Mouse (Mus musculus): ENCODE data around the gene Tmtc3. TPM values are rescaled to one million over a fixed set of nuclear protein-coding genes. Genes with fewer than 3 reads are reported as not detected.

The Tmtc3 gene
- 13.9 and 15.6 TPM in 2 replicates for polyA plus RNA-seq (2015; fragmentation: Nextera tagmentation; extraction: Ambion mirVana)

DNA sequence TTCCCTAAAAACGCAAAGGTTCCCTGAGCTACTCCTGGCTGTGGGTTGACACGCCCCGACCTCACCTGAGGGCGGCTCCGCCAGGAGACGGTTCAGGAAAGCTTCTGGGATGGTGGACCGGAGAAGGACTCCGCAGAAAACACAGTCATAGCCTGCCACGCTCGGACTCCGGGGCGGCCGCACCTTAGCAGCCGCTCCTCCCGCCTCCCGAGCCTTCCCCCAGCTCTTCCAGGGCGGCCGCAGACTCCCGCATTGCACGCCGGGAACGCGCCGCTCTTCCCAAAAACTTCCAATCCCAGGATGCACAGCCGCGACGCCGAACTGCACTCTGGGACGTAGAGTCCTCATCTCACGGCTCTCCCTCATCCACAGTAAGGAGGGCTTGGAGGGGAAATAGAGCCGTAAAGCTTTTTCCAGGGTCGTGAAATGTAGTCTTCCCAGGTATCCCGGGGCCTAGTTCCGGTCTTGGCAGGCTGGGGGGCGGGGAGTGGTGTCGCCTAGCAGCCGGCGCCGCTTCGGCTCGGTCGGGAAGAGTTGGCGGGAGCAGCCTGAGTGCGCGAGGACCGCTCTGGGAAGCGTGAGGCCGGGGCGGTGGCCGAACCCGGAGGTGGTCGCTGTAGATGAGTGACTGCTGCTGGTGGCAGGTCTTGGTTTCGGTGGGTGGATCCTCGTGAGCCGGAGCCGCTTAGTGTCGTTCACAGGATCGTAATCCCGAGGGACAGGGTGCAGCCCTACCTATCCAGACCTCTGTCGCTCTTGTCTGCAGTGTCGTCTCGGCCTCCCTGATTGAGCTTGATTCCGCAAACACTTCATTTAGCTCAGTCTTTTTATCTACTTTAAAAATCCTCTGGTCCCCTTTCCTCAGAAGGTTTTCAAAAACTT is at the start of gene Tmtc3, which contains the start of gene Cep290:
Gene Tmtc3 (minus strand): TSS at position 254 of the 882 bp plus-strand sequence.
Gene Cep290 (plus strand): TSS at position 462 of the 882 bp plus-strand sequence.
- DNase-seq (ENCODE audit: low spot score) (peak; percentile 100), ATAC-seq (replicated peaks; ENCODE audit: low FRiP score, low read depth) (peak; percentile 100)
- peak within 1 kb of the TSS; percentile 83 for H3K27ac ChIP-seq
- WGBS, result under 1% methylated on average over 63 of the region's 63 CpGs
- H3K4me2 ChIP-seq (ENCODE audit: low read length), result peak within 1 kb of the TSS; percentile 78
- no peaks in the 10 kb centered on the region for H3K9me3 ChIP-seq (replicated peaks; ENCODE audit: low read length)
- H3K27me3 ChIP-seq (ENCODE audit: insufficient read depth, low read length), result no peaks in the 10 kb centered on the region
- no peaks in the 10 kb centered on the region for H3K4me1 ChIP-seq (replicated peaks; ENCODE audit: insufficient read depth, low read length)
- H3K36me3 ChIP-seq (ENCODE audit: insufficient read depth, low read length), result no peaks in the 10 kb centered on the region
- peak within 1 kb of the TSS; percentile 88 for H3K4me3 ChIP-seq (replicated peaks; ENCODE audit: low read depth, low read length)
- H3K9ac ChIP-seq (ENCODE audit: low read depth, low read length), result peak within 1 kb of the TSS; percentile 88
- no peak for TF ChIP-seq CTCF (IDR thresholded peaks at IDR 0.05; ENCODE audit: low read depth)

DNA sequence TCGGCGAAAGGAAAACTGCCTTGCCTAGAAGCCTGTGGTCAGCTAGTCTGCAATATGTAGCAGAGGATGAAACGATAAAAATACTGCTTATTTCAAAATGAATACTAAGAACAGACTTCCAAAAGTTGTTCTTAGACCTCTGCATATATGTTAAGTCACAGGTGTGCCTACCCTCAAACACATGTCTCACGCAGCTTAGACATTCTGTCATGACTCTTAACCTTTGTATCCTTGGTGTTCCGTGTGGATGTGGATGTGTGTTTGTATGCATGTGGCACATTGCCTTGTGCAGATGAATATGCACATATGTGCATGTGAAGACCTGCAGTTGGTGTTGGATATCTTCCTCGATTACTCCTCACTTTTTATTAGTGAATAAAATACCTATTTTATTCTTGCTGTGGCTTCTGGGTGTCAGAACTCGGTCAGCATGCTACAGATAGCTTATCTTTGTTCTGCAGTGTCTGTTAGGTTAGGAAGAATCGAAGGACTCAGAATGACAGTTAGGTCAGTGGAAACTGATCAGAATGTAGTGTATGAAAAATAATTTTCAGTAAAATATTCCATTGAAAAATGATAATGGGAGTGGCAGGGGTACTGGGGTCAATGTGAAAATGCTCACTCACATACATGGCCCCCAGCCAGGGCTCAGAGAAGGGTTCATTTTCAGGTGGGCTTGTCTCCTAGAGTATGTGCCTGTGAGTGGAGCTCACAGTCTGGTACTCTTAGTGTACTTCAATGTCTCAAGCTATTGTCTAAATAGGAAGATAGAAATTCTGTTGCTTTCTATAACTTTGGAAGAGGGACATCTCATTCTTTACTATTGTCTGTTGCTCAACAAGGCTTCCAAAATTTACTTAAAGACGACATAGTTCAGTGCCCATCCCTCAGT is 37.6 kb upstream of the Tmtc3 start:
- no peaks in the 10 kb centered on the region for H3K27me3 ChIP-seq (ENCODE audit: insufficient read depth, low read length)

DNA sequence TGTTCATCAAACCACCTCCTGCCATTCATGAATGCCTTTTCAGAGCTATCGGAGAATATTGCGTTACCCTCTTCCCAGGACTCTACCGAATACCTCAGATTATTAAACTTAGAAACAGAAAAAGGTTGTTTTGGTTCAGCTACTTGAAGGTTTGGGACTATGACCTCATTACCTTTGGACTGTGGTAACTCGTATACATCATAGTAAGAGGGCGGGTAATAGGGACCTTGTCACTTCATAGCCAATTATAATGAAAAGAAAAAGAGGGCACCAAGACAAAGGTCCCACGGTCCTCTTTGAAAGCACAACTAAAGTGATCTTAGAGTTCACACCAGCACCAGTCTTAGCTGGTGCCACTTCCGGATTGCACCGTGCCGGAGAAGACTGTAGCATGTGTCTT is 35.2 kb upstream of the Tmtc3 start:
- no peak for DNase-seq (ENCODE audit: low spot score)
- Histone ChIP-seq H3K4me1 (replicated peaks; ENCODE audit: insufficient read depth, low read length) (no peaks in the 10 kb centered on the region), H3K36me3 (ENCODE audit: insufficient read depth, low read length) (no peaks in the 10 kb centered on the region), H3K27me3 (ENCODE audit: insufficient read depth, low read length) (no peaks in the 10 kb centered on the region), H3K4me3 (replicated peaks; ENCODE audit: low read depth, low read length) (no peak overlapping the region), H3K27ac (no peak overlapping the region), H3K9ac (ENCODE audit: low read depth, low read length) (no peak overlapping the region), H3K9me3 (replicated peaks; ENCODE audit: low read length) (no peaks in the 10 kb centered on the region), H3K4me2 (ENCODE audit: low read length) (no peak overlapping the region)
- TF ChIP-seq CTCF (IDR thresholded peaks at IDR 0.05; ENCODE audit: low read depth), result no peak
- peak; percentile 59; the same call in 1 of the 2 replicates for ATAC-seq (replicated peaks; ENCODE audit: low FRiP score, low read depth)
- 87% methylated on average over 9 of the region's 9 CpGs for WGBS

More for the DNA sequence above, 37.6 kb upstream of the Tmtc3 start:
- 91% methylated on average over 9 of the region's 9 CpGs for WGBS
- Histone ChIP-seq H3K36me3 (ENCODE audit: insufficient read depth, low read length) (no peaks in the 10 kb centered on the region), H3K4me2 (ENCODE audit: low read length) (no peak overlapping the region), H3K4me3 (replicated peaks; ENCODE audit: low read depth, low read length) (no peak overlapping the region), H3K9me3 (replicated peaks; ENCODE audit: low read length) (no peaks in the 10 kb centered on the region), H3K4me1 (replicated peaks; ENCODE audit: insufficient read depth, low read length) (no peaks in the 10 kb centered on the region), H3K27ac (no peak overlapping the region), H3K9ac (ENCODE audit: low read depth, low read length) (no peak overlapping the region)
- TF ChIP-seq CTCF (IDR thresholded peaks at IDR 0.05; ENCODE audit: low read depth), result no peak
- ATAC-seq (replicated peaks; ENCODE audit: low FRiP score, low read depth), result no peak
- no peak for DNase-seq (ENCODE audit: low spot score)

DNA sequence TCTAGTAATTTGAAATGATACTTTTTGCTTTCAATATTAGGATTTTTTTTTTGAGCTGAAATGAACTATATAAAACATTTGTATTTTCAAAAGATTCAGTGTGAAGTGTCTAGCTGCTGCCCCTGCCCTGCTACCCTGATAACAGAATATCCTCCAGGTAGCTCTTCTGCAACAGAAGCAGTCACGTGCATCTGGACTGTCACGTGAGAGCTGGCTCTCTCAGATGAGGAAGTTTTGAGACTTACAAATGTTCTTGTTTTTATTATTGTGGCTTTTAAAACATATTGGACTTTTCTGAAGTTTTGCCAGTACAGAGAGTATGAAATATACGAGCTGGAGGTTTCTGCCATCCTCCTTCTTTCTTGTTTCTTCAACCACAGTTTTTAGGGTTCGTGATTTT is 34.5 kb upstream of the Tmtc3 start:
- H3K4me2 ChIP-seq (ENCODE audit: low read length), result no peak overlapping the region
- H3K9me3 ChIP-seq (replicated peaks; ENCODE audit: low read length), result no peaks in the 10 kb centered on the region
- H3K4me3 ChIP-seq (replicated peaks; ENCODE audit: low read depth, low read length), result no peak overlapping the region
- DNase-seq (ENCODE audit: low spot score), result no peak
- H3K36me3 ChIP-seq (ENCODE audit: insufficient read depth, low read length), result no peaks in the 10 kb centered on the region
- 69% methylated on average over 4 of the region's 4 CpGs for WGBS
- H3K9ac ChIP-seq (ENCODE audit: low read depth, low read length), result no peak overlapping the region
- H3K27ac ChIP-seq, result no peak overlapping the region
- ATAC-seq (replicated peaks; ENCODE audit: low FRiP score, low read depth), result no peak
- no peaks in the 10 kb centered on the region for H3K4me1 ChIP-seq (replicated peaks; ENCODE audit: insufficient read depth, low read length)
- H3K27me3 ChIP-seq (ENCODE audit: insufficient read depth, low read length), result no peaks in the 10 kb centered on the region
- TF ChIP-seq CTCF (IDR thresholded peaks at IDR 0.05; ENCODE audit: low read depth), result no peak

- Histone ChIP-seq H3K4me2 (ENCODE audit: low read length) (no peak overlapping the region), H3K4me3 (replicated peaks; ENCODE audit: low read depth, low read length) (no peak overlapping the region), H3K9ac (ENCODE audit: low read depth, low read length) (no peak overlapping the region), H3K27ac (no peak overlapping the region), H3K36me3 (ENCODE audit: insufficient read depth, low read length) (peaks cover 5% of the 10 kb centered on the region; the same call in 1 of the 2 replicates), H3K9me3 (replicated peaks; ENCODE audit: low read length) (no peaks in the 10 kb centered on the region), H3K27me3 (ENCODE audit: insufficient read depth, low read length) (no peaks in the 10 kb centered on the region), H3K4me1 (replicated peaks; ENCODE audit: insufficient read depth, low read length) (no peaks in the 10 kb centered on the region)
- TF ChIP-seq CTCF (IDR thresholded peaks at IDR 0.05; ENCODE audit: low read depth), result no peak
- DNase-seq (ENCODE audit: low spot score), result no peak
- 81% methylated on average over 1 of the region's 1 CpGs for WGBS
- ATAC-seq (replicated peaks; ENCODE audit: low FRiP score, low read depth), result no peak
These were observed 21.0 kb upstream of the Tmtc3 start for GRCm38 (mm10) chr10:100508170-100508569.

GRCm38 (mm10) chr10:100498309-100498708 is 11.2 kb upstream of the Tmtc3 start:
- H3K36me3 ChIP-seq (ENCODE audit: insufficient read depth, low read length), result peaks cover 4% of the 10 kb centered on the region
- H3K9me3 ChIP-seq (replicated peaks; ENCODE audit: low read length), result no peaks in the 10 kb centered on the region
- no peaks in the 10 kb centered on the region for H3K27me3 ChIP-seq (ENCODE audit: insufficient read depth, low read length)
- TF ChIP-seq CTCF (IDR thresholded peaks at IDR 0.05; ENCODE audit: low read depth), result no peak
- WGBS, result 91% methylated on average over 3 of the region's 3 CpGs
- no peaks in the 10 kb centered on the region for H3K4me1 ChIP-seq (replicated peaks; ENCODE audit: insufficient read depth, low read length)
- H3K9ac ChIP-seq (ENCODE audit: low read depth, low read length), result no peak overlapping the region
- DNase-seq (ENCODE audit: low spot score) (no peak), ATAC-seq (replicated peaks; ENCODE audit: low FRiP score, low read depth) (no peak)
- no peak overlapping the region for H3K4me3 ChIP-seq (replicated peaks; ENCODE audit: low read depth, low read length)
- no peak overlapping the region for H3K27ac ChIP-seq
- H3K4me2 ChIP-seq (ENCODE audit: low read length), result no peak overlapping the region

All from kidney, postnatal 0 days (tissue).